Mouse (Mus musculus) forebrain, embryonic 12.5 days (tissue): ENCODE results near the gene Higd2a. TPM values are rescaled to one million over a fixed set of nuclear protein-coding genes. Genes with fewer than 3 reads are reported as not detected.

Experiments
- ATAC-seq: fragments of 200-750 bp; cut with Nextera tagmentation; 2 replicates; pipeline ENCODE4 v1.8.0; 2017; ENCODE audit warnings: moderate TSS enrichment; ENCODE audit not compliant: low FRiP score
- H3K27ac ChIP-seq: fragments of 300-500 bp; sonication (generic); 2 replicates; pipeline ENCODE4 v1.5.1; 2016; ENCODE audit warnings: mild to moderate bottlenecking
- H3K27me3 ChIP-seq: fragments of 300-500 bp; sonication (generic); 2 replicates; pipeline ENCODE4 v1.6.1; 2016; ENCODE audit warnings: mild to moderate bottlenecking
- H3K36me3 ChIP-seq: fragments of 300-500 bp; sonication (generic); replicated peaks from 2 replicates; pipeline ENCODE4 v1.6.1; 2016; ENCODE audit warnings: mild to moderate bottlenecking
- H3K4me1 ChIP-seq: fragments of 300-500 bp; sonication (generic); 2 replicates; pipeline ENCODE4 v1.6.1; 2016
- H3K4me2 ChIP-seq: fragments of 300-500 bp; sonication (generic); 2 replicates; pipeline ENCODE4 v1.6.1; 2016; ENCODE audit warnings: mild to moderate bottlenecking, moderate library complexity
- H3K4me3 ChIP-seq: fragments of 300-500 bp; sonication (generic); replicated peaks from 2 replicates; pipeline ENCODE4 v1.5.1; 2016; ENCODE audit warnings: mild to moderate bottlenecking
- H3K9ac ChIP-seq: fragments of 300-500 bp; sonication (generic); 2 replicates; pipeline ENCODE4 v1.6.1; 2016; ENCODE audit warnings: mild to moderate bottlenecking
- H3K9me3 ChIP-seq: fragments of 300-500 bp; sonication (generic); 2 replicates; pipeline ENCODE4 v1.6.1; 2016
- WGBS: fragments of 180-500 bp; shearing (Covaris S2); methylation state at CpG from one replicate; pipeline ENCODE4 v1.1.7; 2016; 5-methylcytosine and 5-hydroxymethylcytosine counted together
- polyA plus RNA-seq: library from polyadenylated mRNA; unstranded; fragments of >200 nt; fragmentation: Nextera tagmentation; extraction: Ambion mirVana; gene quantifications from 2 replicates; pipeline ENCODE4 v1.2.1, GENCODE M21; 2016

The Higd2a gene
- polyA plus RNA-seq, 1 experiment from 2014 or later: 167 TPM

- peak; percentile 49 for ATAC-seq
- 0 out of 2 replicates have a peak overlapping the region, but pooled peaks have one; percentile 42 for H3K27ac ChIP-seq
- WGBS: 2% methylated on average over 24 of the region's 24 CpGs
- H3K9ac ChIP-seq: peak overlapping the region; percentile 64
- peak overlapping the region; percentile 78 for H3K4me2 ChIP-seq
- peaks cover 25% of the 10 kb centered on the region for H3K4me1 ChIP-seq
- H3K4me3 ChIP-seq: peak overlapping the region; percentile 77
- no peaks in the 10 kb centered on the region for H3K9me3 ChIP-seq
- H3K36me3 ChIP-seq: peaks cover 41% of the 10 kb centered on the region
- H3K27me3 ChIP-seq: no peaks in the 10 kb centered on the region
These were observed 502 bp upstream of the Higd2a start for GRCm38 (mm10) chr13:54589414-54589995.

- peaks cover 19% of the 10 kb centered on the region; the same call in 1 of the 2 replicates for H3K36me3 ChIP-seq
- H3K4me3 ChIP-seq: no peak overlapping the region
- no peak overlapping the region for H3K4me2 ChIP-seq
- H3K9me3 ChIP-seq: no peaks in the 10 kb centered on the region
- no peaks in the 10 kb centered on the region for H3K27me3 ChIP-seq
- no peak overlapping the region; the same call in 1 of the 2 replicates for H3K9ac ChIP-seq
- H3K27ac ChIP-seq: no peak overlapping the region
- H3K4me1 ChIP-seq: peaks cover 25% of the 10 kb centered on the region
- WGBS: 90% methylated on average over 8 of the region's 8 CpGs
- no peak for ATAC-seq
These were observed 1.9 kb downstream of the Higd2a start for GRCm38 (mm10) chr13:54591776-54592356.

GRCm38 (mm10) chr13:54593617-54594016 lies 3.6 kb downstream of the Higd2a start:
- Histone ChIP-seq H3K27me3 (0 out of 2 replicates have a peak, but pooled peaks cover 5% of the 10 kb centered on the region), H3K36me3 (peaks cover 8% of the 10 kb centered on the region; the same call in 1 of the 2 replicates), H3K4me2 (no peak overlapping the region), H3K4me1 (peaks cover 23% of the 10 kb centered on the region), H3K4me3 (no peak overlapping the region), H3K27ac (no peak overlapping the region), H3K9me3 (no peaks in the 10 kb centered on the region), H3K9ac (no peak overlapping the region)
- WGBS: 88% methylated on average over 11 of the region's 11 CpGs
- no peak for ATAC-seq

- Histone ChIP-seq H3K36me3 (peaks cover 14% of the 10 kb centered on the region; the same call in 1 of the 2 replicates), H3K4me3 (no peak overlapping the region), H3K4me1 (peaks cover 9% of the 10 kb centered on the region), H3K27ac (no peak overlapping the region), H3K9ac (no peak overlapping the region), H3K9me3 (no peaks in the 10 kb centered on the region), H3K27me3 (peaks cover 11% of the 10 kb centered on the region), H3K4me2 (no peak overlapping the region)
- 89% methylated on average over 8 of the region's 8 CpGs for WGBS
- no peak for ATAC-seq
These were observed 6.2 kb downstream of the Higd2a start for GRCm38 (mm10) chr13:54596107-54596690.

- H3K9ac ChIP-seq: no peak overlapping the region
- no peaks in the 10 kb centered on the region for H3K9me3 ChIP-seq
- WGBS: 73% methylated on average over 5 of the region's 5 CpGs
- no peak overlapping the region for H3K4me2 ChIP-seq
- peaks cover 2% of the 10 kb centered on the region; the same call in 1 of the 2 replicates for H3K4me1 ChIP-seq
- peaks cover 15% of the 10 kb centered on the region for H3K27me3 ChIP-seq
- peaks cover 14% of the 10 kb centered on the region; the same call in 1 of the 2 replicates for H3K36me3 ChIP-seq
- no peak overlapping the region for H3K4me3 ChIP-seq
- H3K27ac ChIP-seq: no peak overlapping the region
- ATAC-seq: no peak
These were observed 6.9 kb downstream of the Higd2a start for GRCm38 (mm10) chr13:54596870-54597269.

- ATAC-seq: no peak
- H3K27ac ChIP-seq: no peak overlapping the region
- peaks cover 5% of the 10 kb centered on the region; the same call in 1 of the 2 replicates for H3K4me1 ChIP-seq
- peaks cover 31% of the 10 kb centered on the region for H3K27me3 ChIP-seq
- H3K9ac ChIP-seq: no peak overlapping the region
- 89% methylated on average over 12 of the region's 12 CpGs for WGBS
- no peaks in the 10 kb centered on the region for H3K9me3 ChIP-seq
- H3K4me2 ChIP-seq: no peak overlapping the region
- H3K36me3 ChIP-seq: peaks cover 11% of the 10 kb centered on the region; the same call in 1 of the 2 replicates
- no peak overlapping the region for H3K4me3 ChIP-seq
These were observed 8.7 kb downstream of the Higd2a start for GRCm38 (mm10) chr13:54598622-54599143.

GRCm38 (mm10) chr13:54602639-54603111 lies 12.7 kb downstream of the Higd2a start:
- Histone ChIP-seq H3K27ac (no peak overlapping the region), H3K4me1 (peaks cover 11% of the 10 kb centered on the region; the same call in 1 of the 2 replicates), H3K4me3 (no peak overlapping the region), H3K9ac (no peak overlapping the region), H3K9me3 (no peaks in the 10 kb centered on the region), H3K36me3 (peaks cover 9% of the 10 kb centered on the region; the same call in 1 of the 2 replicates), H3K4me2 (no peak overlapping the region), H3K27me3 (peaks cover 57% of the 10 kb centered on the region)
- ATAC-seq: no peak
- WGBS: 57% methylated on average over 3 of the region's 3 CpGs

- H3K9me3 ChIP-seq: no peaks in the 10 kb centered on the region
- H3K27ac ChIP-seq: no peak overlapping the region
- ATAC-seq: no peak
- peaks cover 12% of the 10 kb centered on the region; the same call in 1 of the 2 replicates for H3K4me1 ChIP-seq
- peaks cover 58% of the 10 kb centered on the region for H3K27me3 ChIP-seq
- H3K4me2 ChIP-seq: no peak overlapping the region
- H3K4me3 ChIP-seq: no peak overlapping the region
- no peak overlapping the region for H3K9ac ChIP-seq
- H3K36me3 ChIP-seq: 0 out of 2 replicates have a peak, but pooled peaks cover 5% of the 10 kb centered on the region
These were observed 13.5 kb downstream of the Higd2a start for GRCm38 (mm10) chr13:54603501-54603900.

- H3K4me3 ChIP-seq: no peak overlapping the region
- ATAC-seq: no peak
- 31% methylated on average over 4 of the region's 4 CpGs for WGBS
- no peak overlapping the region for H3K4me2 ChIP-seq
- H3K9me3 ChIP-seq: no peaks in the 10 kb centered on the region
- H3K9ac ChIP-seq: no peak overlapping the region
- no peak overlapping the region for H3K27ac ChIP-seq
- H3K4me1 ChIP-seq: peaks cover 19% of the 10 kb centered on the region
- 0 out of 2 replicates have a peak, but pooled peaks cover 2% of the 10 kb centered on the region for H3K36me3 ChIP-seq
- H3K27me3 ChIP-seq: peaks cover 65% of the 10 kb centered on the region
These were observed 14.2 kb downstream of the Higd2a start for GRCm38 (mm10) chr13:54604221-54604620.

- Histone ChIP-seq H3K27me3 (peaks cover 77% of the 10 kb centered on the region), H3K36me3 (no peaks in the 10 kb centered on the region), H3K4me2 (no peak overlapping the region), H3K4me3 (no peak overlapping the region), H3K9ac (no peak overlapping the region), H3K27ac (no peak overlapping the region), H3K4me1 (peaks cover 21% of the 10 kb centered on the region), H3K9me3 (no peaks in the 10 kb centered on the region)
- WGBS: 78% methylated on average over 5 of the region's 5 CpGs
- ATAC-seq: no peak
These were observed 15.4 kb downstream of the Higd2a start for GRCm38 (mm10) chr13:54605426-54605825.

GRCm38 (mm10) chr13:54607204-54607603 lies 17.2 kb downstream of the Higd2a start:
- Histone ChIP-seq H3K9ac (no peak overlapping the region), H3K9me3 (no peaks in the 10 kb centered on the region), H3K4me2 (no peak overlapping the region), H3K36me3 (no peaks in the 10 kb centered on the region), H3K27ac (no peak overlapping the region), H3K4me3 (no peak overlapping the region), H3K4me1 (peaks cover 34% of the 10 kb centered on the region), H3K27me3 (peaks cover 76% of the 10 kb centered on the region)
- no peak for ATAC-seq
- 77% methylated on average over 5 of the region's 5 CpGs for WGBS

- no peaks in the 10 kb centered on the region for H3K9me3 ChIP-seq
- no peak overlapping the region for H3K4me2 ChIP-seq
- 77% methylated on average over 3 of the region's 3 CpGs for WGBS
- peaks cover 68% of the 10 kb centered on the region for H3K27me3 ChIP-seq
- H3K9ac ChIP-seq: no peak overlapping the region
- no peak overlapping the region for H3K27ac ChIP-seq
- no peaks in the 10 kb centered on the region for H3K36me3 ChIP-seq
- peaks cover 34% of the 10 kb centered on the region for H3K4me1 ChIP-seq
- ATAC-seq: no peak
- H3K4me3 ChIP-seq: no peak overlapping the region
These were observed 18.0 kb downstream of the Higd2a start for GRCm38 (mm10) chr13:54608002-54608401.
